Mouse (Mus musculus): ENCODE data around the gene Mapk1.
A peak's percentile ranks its signal among the peaks of the same experiment; 100 is the strongest.

The Mapk1 gene

GRCm38 (mm10) chr16:17015853-17016230, 32.7 kb downstream of the Mapk1 start:
- no peak for DNase-seq (ENCODE audit: low read depth, low spot score)

GRCm38 (mm10) chr16:17018071-17018470, 34.9 kb downstream of the Mapk1 start:
- DNase-seq (ENCODE audit: low read depth, low spot score), result no peak

- no peak for DNase-seq (ENCODE audit: low read depth, low spot score)
Observed at GRCm38 (mm10) chr16:17024469-17025148, 41.4 kb downstream of the Mapk1 start.

- no peak for DNase-seq (ENCODE audit: low read depth, low spot score)
Observed at GRCm38 (mm10) chr16:17029971-17030695, 47.0 kb downstream of the Mapk1 start.

- DNase-seq (ENCODE audit: low read depth, low spot score), result no peak
Observed at GRCm38 (mm10) chr16:17033754-17034153, 50.6 kb downstream of the Mapk1 start.

GRCm38 (mm10) chr16:17040716-17041115, 57.5 kb downstream of the Mapk1 start:
- no peak for DNase-seq (ENCODE audit: low read depth, low spot score)

GRCm38 (mm10) chr16:17041417-17041816, 58.2 kb downstream of the Mapk1 start:
- DNase-seq (ENCODE audit: low read depth, low spot score), result no peak

- DNase-seq (ENCODE audit: low read depth, low spot score), result no peak
Observed at GRCm38 (mm10) chr16:17044320-17044719, 61.1 kb downstream of the Mapk1 start.

- no peak for DNase-seq (ENCODE audit: low read depth, low spot score)
Observed at GRCm38 (mm10) chr16:17045287-17045686, 62.1 kb downstream of the Mapk1 start.

- no peak for DNase-seq (ENCODE audit: low read depth, low spot score)
Observed at GRCm38 (mm10) chr16:17049886-17050285, 66.7 kb downstream of the Mapk1 start.

GRCm38 (mm10) chr16:17052087-17052486, 68.9 kb downstream of the Mapk1 start:
- no peak for DNase-seq (ENCODE audit: low read depth, low spot score)

- no peak for DNase-seq (ENCODE audit: low read depth, low spot score)
Observed at GRCm38 (mm10) chr16:17053903-17054302, 70.7 kb downstream of the Mapk1 start.

- no peak for DNase-seq (ENCODE audit: low read depth, low spot score)
Observed at GRCm38 (mm10) chr16:17055584-17055983, 72.4 kb downstream of the Mapk1 start.

GRCm38 (mm10) chr16:17062338-17062737, 79.2 kb downstream of the Mapk1 start:
- DNase-seq (ENCODE audit: low read depth, low spot score), result no peak

GRCm38 (mm10) chr16:17067552-17067951, 84.4 kb downstream of the Mapk1 start:
- no peak for DNase-seq (ENCODE audit: low read depth, low spot score)

GRCm38 (mm10) chr16:17069511-17070443, 86.6 kb downstream of the Mapk1 start, which contains the start of gene Ypel1:
Gene Ypel1 (plus strand): TSS chr16:17069696.
- peak; percentile 80 for DNase-seq (ENCODE audit: low read depth, low spot score)

GRCm38 (mm10) chr16:17070716-17071115, 87.5 kb downstream of the Mapk1 start:
- DNase-seq (ENCODE audit: low read depth, low spot score), result no peak

GRCm38 (mm10) chr16:17073000-17073399, 89.8 kb downstream of the Mapk1 start:
- no peak for DNase-seq (ENCODE audit: low read depth, low spot score)

GRCm38 (mm10) chr16:17076301-17076700, 93.1 kb downstream of the Mapk1 start:
- DNase-seq (ENCODE audit: low read depth, low spot score), result peak; percentile 87

- DNase-seq (ENCODE audit: low read depth, low spot score), result peak; percentile 38
Observed at GRCm38 (mm10) chr16:17076869-17077268, 93.7 kb downstream of the Mapk1 start.

GRCm38 (mm10) chr16:17078101-17078500, 94.9 kb downstream of the Mapk1 start:
- no peak for DNase-seq (ENCODE audit: low read depth, low spot score)

Measured in ZHBTc4 (cell line).